Mouse (Mus musculus): ENCODE data around the gene Mast1.

The Mast1 gene

GRCm38 (mm10) chr8:84936962-84937546, at the start of gene Mast1:
Gene Mast1 (minus strand): TSS chr8:84937359.
- peak in 1 of 2 experiments; percentile 72 for DNase-seq (ENCODE audit: low spot score in 2 of 2)

- no peak for DNase-seq (ENCODE audit: low spot score in 2 of 2)
These were observed 49.3 kb upstream of the Mast1 start for GRCm38 (mm10) chr8:84986379-84986945.

- DNase-seq (ENCODE audit: low spot score in 2 of 2), result peak; percentile 90 to 91
These were observed 48.7 kb upstream of the Mast1 start for GRCm38 (mm10) chr8:84985684-84986378.

- DNase-seq (ENCODE audit: low spot score in 2 of 2), result no peak
These were observed 48.0 kb upstream of the Mast1 start for GRCm38 (mm10) chr8:84985049-84985683.

- DNase-seq (ENCODE audit: low spot score in 2 of 2), result peak; percentile 32 to 52
These were observed 47.3 kb upstream of the Mast1 start for GRCm38 (mm10) chr8:84984294-84985048.

- DNase-seq (ENCODE audit: low spot score in 2 of 2), result no peak
These were observed 45.4 kb upstream of the Mast1 start for GRCm38 (mm10) chr8:84982499-84983011.

GRCm38 (mm10) chr8:84981644-84982498, 44.7 kb upstream of the Mast1 start:
- peak in 1 of 2 experiments; percentile 43 for DNase-seq (ENCODE audit: low spot score in 2 of 2)

- peak; percentile 68 to 72 for DNase-seq (ENCODE audit: low spot score in 2 of 2)
These were observed 43.6 kb upstream of the Mast1 start for GRCm38 (mm10) chr8:84980622-84981358.

- peak; percentile 89 to 91 for DNase-seq (ENCODE audit: low spot score in 2 of 2)
These were observed 42.7 kb upstream of the Mast1 start for GRCm38 (mm10) chr8:84979599-84980421.

- peak; percentile 92 to 96 for DNase-seq (ENCODE audit: low spot score in 2 of 2)
These were observed 41.2 kb upstream of the Mast1 start, which contains the start of gene Junb for GRCm38 (mm10) chr8:84978248-84978940. Gene Junb (minus strand): TSS chr8:84978718.

GRCm38 (mm10) chr8:84977435-84978247, 40.5 kb upstream of the Mast1 start:
- DNase-seq (ENCODE audit: low spot score in 2 of 2), result peak; percentile 69

- no peak for DNase-seq (ENCODE audit: low spot score in 2 of 2)
These were observed 39.7 kb upstream of the Mast1 start for GRCm38 (mm10) chr8:84976763-84977434.

- peak; percentile 90 to 94 for DNase-seq (ENCODE audit: low spot score in 2 of 2)
These were observed 39.0 kb upstream of the Mast1 start for GRCm38 (mm10) chr8:84976031-84976762.

- DNase-seq (ENCODE audit: low spot score in 2 of 2), result peak; percentile 49 to 58
These were observed 38.3 kb upstream of the Mast1 start for GRCm38 (mm10) chr8:84975434-84975833.

GRCm38 (mm10) chr8:84974543-84975142, 37.5 kb upstream of the Mast1 start:
- no peak for DNase-seq (ENCODE audit: low spot score in 2 of 2)
